In genomic region chr13:114856269-114856627, GRCm38 (mm10) we compare ENCODE assay signal across 13 mouse cellular contexts. TPM values are rescaled to one million over a fixed set of nuclear protein-coding genes. Genes with fewer than 3 reads are reported as not detected.
DNase-seq lines count a peak whose midpoint lies in the region; ATAC-seq and TF ChIP-seq lines count a peak whose summit lies in the region.
"Had no signal": no experiment of that assay in that cellular context is flagged by ENCODE, and none has a peak within 500 bp of the region (broad histone marks: within the 10 kb centered on the region; RNA-seq: fewer than 3 reads in every experiment).

No protein-coding gene starts in this region.

- H3K4me2 ChIP-seq in heart, embryonic 11.5 days = peak overlapping the region; percentile 53
- peak overlapping the region; percentile 19; the same call in 1 of the 2 replicates for H3K4me2 ChIP-seq in lung, embryonic 16.5 days (ENCODE audit: low read depth, low read length)
- peak overlapping the region; percentile 22; the same call in 1 of the 2 replicates for H3K4me2 ChIP-seq in forebrain, postnatal 0 days (ENCODE audit: low read depth)
- H3K4me2 ChIP-seq in midbrain, embryonic 15.5 days = peak overlapping the region; percentile 39; the same call in 1 of the 2 replicates
- no peak overlapping the region for H3K4me2 ChIP-seq in kidney, embryonic 16.5 days (replicated peaks; ENCODE audit: low read depth, low read length)

- no peak overlapping the region for H3K4me3 ChIP-seq in heart, embryonic 11.5 days (ENCODE audit: low read depth, low read length)
- no peak overlapping the region for H3K4me3 ChIP-seq in lung, embryonic 16.5 days (ENCODE audit: low read length)
- no peak overlapping the region for H3K4me3 ChIP-seq in forebrain, postnatal 0 days (ENCODE audit: low read depth, low read length)
- H3K4me3 ChIP-seq in midbrain, embryonic 15.5 days = no peak overlapping the region
- no peak overlapping the region for H3K4me3 ChIP-seq in kidney, embryonic 16.5 days (ENCODE audit: low read length)
- H3K4me3 ChIP-seq: limb, embryonic 12.5 days had no signal

- no peaks in the 10 kb centered on the region for H3K36me3 ChIP-seq in heart, embryonic 11.5 days (ENCODE audit: control insufficient read depth, insufficient read depth, low read length)
- no peaks in the 10 kb centered on the region for H3K36me3 ChIP-seq in lung, embryonic 16.5 days (ENCODE audit: control insufficient read depth, insufficient read depth, low read length)
- no peaks in the 10 kb centered on the region for H3K36me3 ChIP-seq in forebrain, postnatal 0 days (ENCODE audit: insufficient read depth)
- no peaks in the 10 kb centered on the region for H3K36me3 ChIP-seq in midbrain, embryonic 15.5 days (replicated peaks)
- H3K36me3 ChIP-seq in kidney, embryonic 16.5 days (ENCODE audit: insufficient read depth, low read length) = no peaks in the 10 kb centered on the region
- H3K36me3 ChIP-seq: G1E; limb, embryonic 12.5 days had no signal

- 42% methylated on average over 7 of the region's 7 CpGs for WGBS in heart, embryonic 11.5 days (ENCODE audit: insufficient replicate concordance)
- 20% methylated on average over 7 of the region's 7 CpGs for WGBS in lung, embryonic 16.5 days
- WGBS in forebrain, postnatal 0 days = 21% methylated on average over 7 of the region's 7 CpGs
- 30% methylated on average over 7 of the region's 7 CpGs for WGBS in midbrain, embryonic 15.5 days
- WGBS in kidney, embryonic 16.5 days = 57% methylated on average over 7 of the region's 7 CpGs

- no peaks in the 10 kb centered on the region for H3K9me3 ChIP-seq in heart, embryonic 11.5 days (replicated peaks; ENCODE audit: control insufficient read depth, low read length)
- H3K9me3 ChIP-seq in lung, embryonic 16.5 days (ENCODE audit: control insufficient read depth, low read length) = no peaks in the 10 kb centered on the region
- H3K9me3 ChIP-seq in forebrain, postnatal 0 days (ENCODE audit: low read length) = no peaks in the 10 kb centered on the region
- H3K9me3 ChIP-seq in midbrain, embryonic 15.5 days = no peaks in the 10 kb centered on the region
- H3K9me3 ChIP-seq in kidney, embryonic 16.5 days (ENCODE audit: low read length) = no peaks in the 10 kb centered on the region
- H3K9me3 ChIP-seq: G1E; limb, embryonic 12.5 days had no signal

- ATAC-seq in heart, embryonic 11.5 days (replicated peaks; ENCODE audit: insufficient number of reproducible peaks, low FRiP score, low TSS enrichment) = no peak
- peak; percentile 87 for ATAC-seq in lung, embryonic 16.5 days (ENCODE audit: low read depth)
- ATAC-seq in forebrain, postnatal 0 days = no peak
- no peak for ATAC-seq in midbrain, embryonic 15.5 days (replicated peaks)
- ATAC-seq in kidney, embryonic 16.5 days (ENCODE audit: low FRiP score, low TSS enrichment) = no peak

- DNase-seq in heart, postnatal 25 days (ENCODE audit: low spot score) = no peak
- no peak for DNase-seq in lung, adult 18-20 months
- no peak for DNase-seq in forebrain, postnatal 0 days
- no peak for DNase-seq in spleen, adult 18-20 months
- DNase-seq: cerebellum, adult 8-10 months; lung, postnatal 14 days; thymus, postnatal 4 days had no signal

- no peaks in the 10 kb centered on the region for H3K27me3 ChIP-seq in heart, embryonic 11.5 days (ENCODE audit: control insufficient read depth, insufficient read depth, low read length)
- H3K27me3 ChIP-seq in lung, embryonic 16.5 days (ENCODE audit: control insufficient read depth, insufficient read depth, low read depth, low read length) = no peaks in the 10 kb centered on the region
- no peaks in the 10 kb centered on the region for H3K27me3 ChIP-seq in forebrain, postnatal 0 days (ENCODE audit: insufficient read depth, low read length)
- no peaks in the 10 kb centered on the region for H3K27me3 ChIP-seq in midbrain, embryonic 15.5 days (replicated peaks)
- no peaks in the 10 kb centered on the region for H3K27me3 ChIP-seq in kidney, embryonic 16.5 days (ENCODE audit: insufficient read depth, low read length)
- H3K27me3 ChIP-seq: limb, embryonic 12.5 days had no signal

- intact Hi-C loops in heart, postnatal 25 days (cut with DNase I) = no loop called here

- no peak overlapping the region for H3K27ac ChIP-seq in heart, embryonic 11.5 days (ENCODE audit: low read depth, low read length)
- peak overlapping the region; percentile 79 for H3K27ac ChIP-seq in lung, embryonic 16.5 days (ENCODE audit: low read length)
- H3K27ac ChIP-seq in forebrain, postnatal 0 days (ENCODE audit: low read depth, low read length) = no peak overlapping the region
- no peak overlapping the region for H3K27ac ChIP-seq in midbrain, embryonic 15.5 days
- H3K27ac ChIP-seq in kidney, embryonic 16.5 days (ENCODE audit: low read length) = no peak overlapping the region
- H3K27ac ChIP-seq: limb, embryonic 12.5 days had no signal

- TF ChIP-seq CTCF in forebrain, postnatal 0 days (IDR thresholded peaks at IDR 0.05; ENCODE audit: low read depth) = no peak

- H3K9ac ChIP-seq in heart, embryonic 11.5 days (ENCODE audit: low read depth, low read length) = peak overlapping the region; percentile 39; the same call in 1 of the 2 replicates
- H3K9ac ChIP-seq in lung, embryonic 16.5 days (ENCODE audit: low read length) = no peak overlapping the region; the same call in 1 of the 2 replicates
- peak overlapping the region; percentile 14; the same call in 1 of the 2 replicates for H3K9ac ChIP-seq in forebrain, postnatal 0 days
- no peak overlapping the region for H3K9ac ChIP-seq in midbrain, embryonic 15.5 days
- H3K9ac ChIP-seq in kidney, embryonic 16.5 days (replicated peaks; ENCODE audit: low read length) = no peak overlapping the region
- H3K9ac ChIP-seq: limb, embryonic 12.5 days had no signal

- H3K4me1 ChIP-seq in heart, embryonic 11.5 days (ENCODE audit: control insufficient read depth, insufficient read depth, low read length) = no peaks in the 10 kb centered on the region; the same call in 1 of the 2 replicates
- peaks cover 6% of the 10 kb centered on the region for H3K4me1 ChIP-seq in lung, embryonic 16.5 days (replicated peaks; ENCODE audit: control insufficient read depth, insufficient read depth, low read length)
- H3K4me1 ChIP-seq in forebrain, postnatal 0 days (ENCODE audit: insufficient read depth) = no peaks in the 10 kb centered on the region
- H3K4me1 ChIP-seq in midbrain, embryonic 15.5 days = peaks cover 10% of the 10 kb centered on the region
- H3K4me1 ChIP-seq in kidney, embryonic 16.5 days (ENCODE audit: insufficient read depth, low read length) = peaks cover 3% of the 10 kb centered on the region; the same call in 1 of the 2 replicates
- H3K4me1 ChIP-seq: limb, embryonic 12.5 days had no signal

RNA-seq across cellular contexts. Expression of gene Mocs2, which starts 38.2 kb away (rescaled TPM):
- polyA plus RNA-seq in heart, embryonic 11.5 days (2014; fragmentation: Nextera tagmentation; extraction: Ambion mirVana) = 56.6 and 57.7 TPM in 2 replicates
- 10 to 100 TPM; 49.6 to 59.8 TPM for total RNA-seq in heart, postnatal 25 days (2021)
- 83.9 and 98.1 TPM in 2 replicates for polyA plus RNA-seq in lung, embryonic 16.5 days (2015; fragmentation: Nextera tagmentation; extraction: Ambion mirVana)
- 67.3 and 76.8 TPM in 2 replicates for total RNA-seq in forebrain, postnatal 0 days (2014; rRNA removed)
- polyA plus RNA-seq in forebrain, postnatal 0 days (2015; fragmentation: Nextera tagmentation; extraction: Ambion mirVana) = 115 and 125 TPM in 2 replicates
- 108 and 117 TPM in 2 replicates for polyA plus RNA-seq in midbrain, embryonic 15.5 days (2015; fragmentation: Nextera tagmentation; extraction: Ambion mirVana)
- 80.9 and 86.7 TPM in 2 replicates for polyA plus RNA-seq in kidney, embryonic 16.5 days (2015; fragmentation: Nextera tagmentation; extraction: Ambion mirVana)

Comparison
In these comparisons a context has a peak if more than half of its experiments do, and no peak if none do; other contexts are left out.
1. H3K9ac ChIP-seq: peak in heart, embryonic 11.5 days (single experiment) and forebrain, postnatal 0 days (single experiment); none in lung, embryonic 16.5 days (single experiment), midbrain, embryonic 15.5 days (single experiment) and kidney, embryonic 16.5 days (single experiment).